Comparison of ENCODE assay signal across 27 mouse cellular contexts in genomic region chr2:160345644-160346043, GRCm38 (mm10). TPM values are rescaled to one million over a fixed set of nuclear protein-coding genes. Genes with fewer than 3 reads are reported as not detected.
DNase-seq lines count a peak whose midpoint lies in the region; ATAC-seq and TF ChIP-seq lines count a peak whose summit lies in the region.
"Had no signal": no experiment of that assay in that cellular context is flagged by ENCODE, and none has a peak within 500 bp of the region (broad histone marks: within the 10 kb centered on the region; RNA-seq: fewer than 3 reads in every experiment).

No protein-coding gene starts in this region.

- H3K27ac ChIP-seq in embryonic facial prominence, embryonic 14.5 days (replicated peaks; ENCODE audit: low read depth, low read length), result no peak overlapping the region
- H3K27ac ChIP-seq in embryonic facial prominence, embryonic 10.5 days (replicated peaks), result no peak overlapping the region
- no peak overlapping the region for H3K27ac ChIP-seq in kidney, postnatal 0 days
- H3K27ac ChIP-seq: embryonic facial prominence, embryonic 13.5 days; forebrain, embryonic 13.5 days; forebrain, embryonic 15.5 days had no signal

- DNase-seq in embryonic facial prominence, embryonic 14.5 days (ENCODE audit: low spot score), result peak; percentile 57
- no peak for DNase-seq in embryonic facial prominence, embryonic 10.5 days (ENCODE audit: low spot score)
- DNase-seq in kidney, postnatal 0 days (ENCODE audit: low spot score), result no peak
- no peak for DNase-seq in kidney, adult 18-20 months
- peak; percentile 48 to 52 for DNase-seq in urinary bladder, adult 18-20 months (ENCODE audit: low spot score in 2 of 2)
- DNase-seq in urinary bladder, postnatal 10 days (ENCODE audit: low spot score), result no peak
- DNase-seq in urinary bladder, postnatal 14 days (ENCODE audit: low spot score), result peak; percentile 58
- DNase-seq in urinary bladder, postnatal 25 days (ENCODE audit: low spot score), result no peak
- DNase-seq: adrenal gland, adult 8-10 months; adrenal gland, postnatal 14 days; adrenal gland, postnatal 36 days; B cell, adult 2 months; cerebellum, adult 11-12 months; cerebellum, adult 2 months; cerebellum, adult 9-10 months; cerebellum, postnatal 10 days; cerebellum, postnatal 25 days had no signal

- no peaks in the 10 kb centered on the region for H3K9me3 ChIP-seq in embryonic facial prominence, embryonic 14.5 days (ENCODE audit: control insufficient read depth, low read length)
- H3K9me3 ChIP-seq in embryonic facial prominence, embryonic 10.5 days, result no peaks in the 10 kb centered on the region
- H3K9me3 ChIP-seq in kidney, postnatal 0 days (replicated peaks; ENCODE audit: low read length), result no peaks in the 10 kb centered on the region
- H3K9me3 ChIP-seq: embryonic facial prominence, embryonic 13.5 days; forebrain, embryonic 13.5 days; forebrain, embryonic 15.5 days had no signal

- H3K4me1 ChIP-seq in embryonic facial prominence, embryonic 14.5 days (ENCODE audit: control insufficient read depth, insufficient read depth, low read length), result peaks cover 5% of the 10 kb centered on the region; the same call in 1 of the 2 replicates
- H3K4me1 ChIP-seq in embryonic facial prominence, embryonic 10.5 days, result peaks cover 34% of the 10 kb centered on the region
- peaks cover 4% of the 10 kb centered on the region; the same call in 1 of the 2 replicates for H3K4me1 ChIP-seq in kidney, postnatal 0 days (replicated peaks; ENCODE audit: insufficient read depth, low read length)
- H3K4me1 ChIP-seq: forebrain, embryonic 13.5 days; forebrain, embryonic 15.5 days had no signal

- H3K4me2 ChIP-seq in embryonic facial prominence, embryonic 14.5 days (ENCODE audit: low read depth, low read length), result no peak overlapping the region
- H3K4me2 ChIP-seq in kidney, postnatal 0 days (ENCODE audit: low read length), result no peak overlapping the region
- H3K4me2 ChIP-seq: embryonic facial prominence, embryonic 13.5 days; forebrain, embryonic 13.5 days; forebrain, embryonic 15.5 days had no signal

- H3K9ac ChIP-seq in embryonic facial prominence, embryonic 14.5 days (ENCODE audit: low read depth, low read length), result no peak overlapping the region
- no peak overlapping the region for H3K9ac ChIP-seq in kidney, postnatal 0 days (ENCODE audit: low read depth, low read length)
- H3K9ac ChIP-seq: embryonic facial prominence, embryonic 13.5 days; forebrain, embryonic 13.5 days; forebrain, embryonic 15.5 days had no signal

- no peak for TF ChIP-seq CTCF in kidney, postnatal 0 days (IDR thresholded peaks at IDR 0.05; ENCODE audit: low read depth)

- no peak overlapping the region for H3K4me3 ChIP-seq in embryonic facial prominence, embryonic 14.5 days (ENCODE audit: low read depth, low read length)
- H3K4me3 ChIP-seq in embryonic facial prominence, embryonic 10.5 days, result no peak overlapping the region
- H3K4me3 ChIP-seq in kidney, postnatal 0 days (replicated peaks; ENCODE audit: low read depth, low read length), result no peak overlapping the region
- H3K4me3 ChIP-seq: embryonic facial prominence, embryonic 13.5 days; forebrain, embryonic 13.5 days; forebrain, embryonic 15.5 days had no signal

- 0 out of 2 replicates have a peak, but pooled peaks have one; percentile 44 for ATAC-seq in embryonic facial prominence, embryonic 14.5 days (ENCODE audit: low read depth)
- ATAC-seq in kidney, postnatal 0 days (replicated peaks; ENCODE audit: low FRiP score, low read depth), result peak; percentile 21; the same call in 1 of the 2 replicates
- ATAC-seq: activated CD4-positive, CD25-positive, alpha-beta regulatory T cell, adult 4 months; CD4-positive, CD25-positive, alpha-beta regulatory T cell, adult 4 months; forebrain, embryonic 13.5 days; forebrain, embryonic 15.5 days; Patski had no signal

- H3K27me3 ChIP-seq in embryonic facial prominence, embryonic 14.5 days (replicated peaks; ENCODE audit: control insufficient read depth, insufficient read depth, low read length), result 0 out of 2 replicates have a peak, but pooled peaks cover 2% of the 10 kb centered on the region
- no peaks in the 10 kb centered on the region for H3K27me3 ChIP-seq in embryonic facial prominence, embryonic 10.5 days (replicated peaks; ENCODE audit: low read depth, poor library complexity, severe bottlenecking)
- H3K27me3 ChIP-seq in kidney, postnatal 0 days (ENCODE audit: insufficient read depth, low read length), result no peaks in the 10 kb centered on the region
- H3K27me3 ChIP-seq: CH12.LX; embryonic facial prominence, embryonic 13.5 days; forebrain, embryonic 13.5 days; forebrain, embryonic 15.5 days; Patski had no signal

- no peaks in the 10 kb centered on the region for H3K36me3 ChIP-seq in embryonic facial prominence, embryonic 14.5 days (ENCODE audit: control insufficient read depth, insufficient read depth, low read length)
- H3K36me3 ChIP-seq in embryonic facial prominence, embryonic 10.5 days (replicated peaks), result no peaks in the 10 kb centered on the region
- no peaks in the 10 kb centered on the region for H3K36me3 ChIP-seq in kidney, postnatal 0 days (ENCODE audit: insufficient read depth, low read length)
- H3K36me3 ChIP-seq: embryonic facial prominence, embryonic 13.5 days; forebrain, embryonic 15.5 days; G1E had no signal

RNA-seq across cellular contexts. Expression of gene Gm826, which starts 11.7 kb away (rescaled TPM):
- 0.22 and 0.54 TPM in 2 replicates for polyA plus RNA-seq in embryonic facial prominence, embryonic 14.5 days (2014; fragmentation: Nextera tagmentation; extraction: Ambion mirVana)
- 0.19 and 0.36 TPM in 2 replicates for polyA plus RNA-seq in embryonic facial prominence, embryonic 10.5 days (2016; fragmentation: Nextera tagmentation; extraction: Ambion mirVana)
- polyA plus RNA-seq in kidney, postnatal 0 days (2015; fragmentation: Nextera tagmentation; extraction: Ambion mirVana), result 0.28 and 0.49 TPM in 2 replicates
- polyA plus RNA-seq: activated CD4-positive, CD25-positive, alpha-beta regulatory T cell, adult 4 months; CD4-positive, CD25-positive, alpha-beta regulatory T cell, adult 4 months; embryonic facial prominence, embryonic 11.5 days; embryonic facial prominence, embryonic 13.5 days; forebrain, embryonic 11.5 days; forebrain, embryonic 13.5 days; G1E had no signal

RNA-seq across cellular contexts. Expression of gene Mafb, which starts 21.2 kb away (rescaled TPM):
- polyA plus RNA-seq in embryonic facial prominence, embryonic 14.5 days (2014; fragmentation: Nextera tagmentation; extraction: Ambion mirVana), result 16.9 and 18.5 TPM in 2 replicates
- polyA plus RNA-seq in embryonic facial prominence, embryonic 10.5 days (2016; fragmentation: Nextera tagmentation; extraction: Ambion mirVana), result 5.3 and 6.7 TPM in 2 replicates
- polyA plus RNA-seq in kidney, postnatal 0 days (2015; fragmentation: Nextera tagmentation; extraction: Ambion mirVana), result 31.5 and 31.7 TPM in 2 replicates
- polyA plus RNA-seq: activated CD4-positive, CD25-positive, alpha-beta regulatory T cell, adult 4 months; G1E had no signal

Comparison
In these comparisons a context has a peak if more than half of its experiments do, and no peak if none do; other contexts are left out.
1. DNase-seq: peak in embryonic facial prominence, embryonic 14.5 days (single experiment), urinary bladder, adult 18-20 months (2 of 2) and urinary bladder, postnatal 14 days (single experiment); none in embryonic facial prominence, embryonic 10.5 days (single experiment), kidney, postnatal 0 days (single experiment), kidney, adult 18-20 months (single experiment), urinary bladder, postnatal 10 days (single experiment) and urinary bladder, postnatal 25 days (single experiment).